Mouse (Mus musculus): ENCODE data around the gene Cd2.

The Cd2 gene

GRCm38 (mm10) chr3:101287911-101288311, at the start of gene Cd2:
Cd2 (minus strand) TSS chr3:101287939.
- no peak for DNase-seq (ENCODE audit: low spot score in 2 of 2)

- no peak for DNase-seq (ENCODE audit: low spot score in 2 of 2)
Measured at GRCm38 (mm10) chr3:101328617-101329016, 40.9 kb upstream of the Cd2 start.

GRCm38 (mm10) chr3:101327248-101327647, 39.5 kb upstream of the Cd2 start:
- no peak for DNase-seq (ENCODE audit: low spot score in 2 of 2)

- no peak for DNase-seq (ENCODE audit: low spot score in 2 of 2)
Measured at GRCm38 (mm10) chr3:101322437-101322836, 34.7 kb upstream of the Cd2 start.

GRCm38 (mm10) chr3:101320874-101321273, 33.1 kb upstream of the Cd2 start:
- DNase-seq (ENCODE audit: low spot score in 2 of 2), result no peak

- DNase-seq (ENCODE audit: low spot score in 2 of 2), result no peak
Measured at GRCm38 (mm10) chr3:101318516-101319170, 30.9 kb upstream of the Cd2 start.

- no peak for DNase-seq (ENCODE audit: low spot score in 2 of 2)
Measured at GRCm38 (mm10) chr3:101318115-101318514, 30.4 kb upstream of the Cd2 start.

- no peak for DNase-seq (ENCODE audit: low spot score in 2 of 2)
Measured at GRCm38 (mm10) chr3:101314954-101315353, 27.2 kb upstream of the Cd2 start.

- no peak for DNase-seq (ENCODE audit: low spot score in 2 of 2)
Measured at GRCm38 (mm10) chr3:101313266-101314051, 25.7 kb upstream of the Cd2 start.

- DNase-seq (ENCODE audit: low spot score in 2 of 2), result no peak
Measured at GRCm38 (mm10) chr3:101310977-101311376, 23.2 kb upstream of the Cd2 start.

GRCm38 (mm10) chr3:101309626-101310025, 21.9 kb upstream of the Cd2 start:
- no peak for DNase-seq (ENCODE audit: low spot score in 2 of 2)

GRCm38 (mm10) chr3:101306090-101306489, 18.4 kb upstream of the Cd2 start:
- DNase-seq (ENCODE audit: low spot score in 2 of 2), result no peak

GRCm38 (mm10) chr3:101305046-101305445, 17.3 kb upstream of the Cd2 start:
- no peak for DNase-seq (ENCODE audit: low spot score in 2 of 2)

GRCm38 (mm10) chr3:101304156-101304555, 16.4 kb upstream of the Cd2 start:
- DNase-seq (ENCODE audit: low spot score in 2 of 2), result peak; percentile 36 to 45

- peak; percentile 18 to 49 for DNase-seq (ENCODE audit: low spot score in 2 of 2)
Measured at GRCm38 (mm10) chr3:101300271-101301071, 12.7 kb upstream of the Cd2 start.

- no peak for DNase-seq (ENCODE audit: low spot score in 2 of 2)
Measured at GRCm38 (mm10) chr3:101299591-101299990, 11.9 kb upstream of the Cd2 start.

GRCm38 (mm10) chr3:101297221-101297620, 9.5 kb upstream of the Cd2 start:
- no peak for DNase-seq (ENCODE audit: low spot score in 2 of 2)

- no peak for DNase-seq (ENCODE audit: low spot score in 2 of 2)
Measured at GRCm38 (mm10) chr3:101295931-101296820, 8.4 kb upstream of the Cd2 start.

GRCm38 (mm10) chr3:101295366-101295867, 7.7 kb upstream of the Cd2 start:
- peak; percentile 75 to 77 for DNase-seq (ENCODE audit: low spot score in 2 of 2)

GRCm38 (mm10) chr3:101294487-101295365, 7.0 kb upstream of the Cd2 start:
- no peak for DNase-seq (ENCODE audit: low spot score in 2 of 2)
